Mouse (Mus musculus) spleen, postnatal 4 days (tissue): ENCODE data around the gene Rho.

ENCODE experiments used
- DNase-seq, 2 experiments: peaks; one replicate each; pipeline ENCODE4 v3.0.0; 2022; ENCODE audit warnings: low spot score in 2 of 2

Rho gene

DNA sequence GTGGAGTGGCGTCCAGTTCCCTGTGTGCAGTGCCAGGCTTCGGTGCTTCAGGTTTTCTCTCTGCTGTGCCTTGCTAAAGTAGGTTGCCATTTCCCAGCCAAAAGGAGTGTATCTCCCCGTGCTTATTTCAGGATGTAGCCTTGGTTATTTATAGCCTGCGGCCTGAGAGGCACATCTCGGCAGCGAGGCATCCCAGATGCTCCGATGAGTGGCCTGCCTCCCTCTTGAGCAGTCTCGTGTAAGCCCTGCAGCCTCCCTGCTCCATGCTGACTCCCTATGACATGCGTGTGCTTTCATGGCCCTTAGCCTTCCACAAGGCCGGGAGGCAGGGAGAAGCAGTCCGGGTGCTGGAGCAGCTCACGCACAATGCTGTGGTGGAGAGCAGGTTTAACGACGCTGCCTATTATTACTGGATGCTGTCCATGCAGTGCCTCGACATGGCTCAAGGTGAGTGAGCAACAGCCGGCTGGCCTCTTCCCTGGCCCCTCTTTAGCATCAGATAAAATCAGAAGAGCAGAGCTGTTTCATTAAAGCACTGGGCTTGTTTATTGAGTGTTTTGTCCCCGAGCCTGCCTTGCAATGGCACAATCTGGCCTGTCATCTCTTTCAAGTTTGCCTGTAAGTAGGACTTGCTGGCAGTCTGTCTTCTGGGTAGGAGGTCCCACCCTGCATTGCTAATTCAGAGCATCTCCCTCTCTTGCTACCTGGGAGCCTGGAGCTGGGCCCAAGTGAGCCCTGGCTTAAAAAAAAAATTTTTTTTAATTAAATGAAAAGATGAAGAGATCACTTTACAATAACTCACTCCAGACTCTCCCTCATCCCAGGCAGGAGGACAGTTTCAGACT is 15.7 kb upstream of the Rho start:
- DNase-seq, result no peak

GRCm38 (mm10) chr6:115916611-115917010 is 14.9 kb upstream of the Rho start:
- DNase-seq, result no peak

DNA sequence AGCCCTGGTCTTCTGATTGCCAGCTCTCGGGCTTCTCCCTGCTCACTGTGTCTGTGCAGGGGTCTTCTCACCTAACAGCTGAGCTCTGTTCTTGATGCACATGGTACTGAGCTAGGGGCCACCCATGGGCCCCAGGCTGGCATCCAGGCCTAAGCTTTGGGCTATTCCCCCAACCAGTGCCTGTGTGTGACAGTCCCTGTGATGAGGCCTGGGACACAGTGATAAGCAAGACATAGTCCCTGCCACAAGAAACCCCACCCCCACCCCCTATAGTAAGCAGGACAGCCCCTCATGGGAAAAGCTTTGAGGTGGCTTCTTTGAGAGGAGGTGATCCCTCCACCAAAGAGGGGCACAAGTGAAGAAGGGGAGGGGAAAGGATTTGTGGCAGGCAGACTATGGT is 12.9 kb upstream of the Rho start:
- DNase-seq, result no peak

DNA sequence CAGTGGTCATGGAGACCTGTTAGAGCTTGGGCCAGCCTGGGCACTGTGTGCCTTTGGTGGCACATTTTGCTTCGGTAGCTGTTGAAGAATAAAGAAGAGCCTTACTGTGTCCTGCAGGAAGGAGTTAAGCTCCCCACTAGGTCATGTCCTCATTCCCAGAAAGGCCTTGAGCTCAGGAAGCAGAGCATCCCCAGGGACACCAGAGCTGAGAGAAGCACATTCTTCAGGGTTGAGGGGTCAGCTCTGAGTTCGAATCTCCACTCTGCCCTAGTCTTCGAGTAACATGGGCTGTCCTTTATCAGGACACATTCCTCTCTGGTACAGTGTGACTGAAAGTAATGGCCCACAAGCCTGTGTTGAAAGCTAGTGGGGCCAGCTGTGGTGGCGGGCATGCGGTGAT is 11.7 kb upstream of the Rho start:
- no peak for DNase-seq

DNA sequence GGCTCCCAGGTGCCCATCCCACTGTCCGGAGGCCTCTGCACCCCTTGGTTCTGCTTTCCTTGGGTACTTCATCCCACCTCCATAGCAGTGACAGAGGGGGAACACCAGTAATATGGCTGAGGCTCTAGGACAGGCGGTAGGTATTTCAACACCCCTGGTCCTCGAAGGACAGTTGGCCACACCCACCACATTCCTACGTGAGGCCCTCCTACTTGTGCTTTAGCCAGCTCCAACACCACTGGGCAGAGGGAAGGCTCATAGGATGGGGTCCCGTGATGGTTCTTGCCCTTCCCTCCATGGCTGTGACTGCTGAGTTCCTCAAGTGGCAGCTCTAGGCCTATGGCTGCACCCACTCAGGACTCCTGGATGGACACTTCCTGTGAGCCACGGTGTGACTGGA is 6.7 kb upstream of the Rho start:
- no peak for DNase-seq

GRCm38 (mm10) chr6:115926416-115926815 is 5.1 kb upstream of the Rho start:
- no peak for DNase-seq

DNA sequence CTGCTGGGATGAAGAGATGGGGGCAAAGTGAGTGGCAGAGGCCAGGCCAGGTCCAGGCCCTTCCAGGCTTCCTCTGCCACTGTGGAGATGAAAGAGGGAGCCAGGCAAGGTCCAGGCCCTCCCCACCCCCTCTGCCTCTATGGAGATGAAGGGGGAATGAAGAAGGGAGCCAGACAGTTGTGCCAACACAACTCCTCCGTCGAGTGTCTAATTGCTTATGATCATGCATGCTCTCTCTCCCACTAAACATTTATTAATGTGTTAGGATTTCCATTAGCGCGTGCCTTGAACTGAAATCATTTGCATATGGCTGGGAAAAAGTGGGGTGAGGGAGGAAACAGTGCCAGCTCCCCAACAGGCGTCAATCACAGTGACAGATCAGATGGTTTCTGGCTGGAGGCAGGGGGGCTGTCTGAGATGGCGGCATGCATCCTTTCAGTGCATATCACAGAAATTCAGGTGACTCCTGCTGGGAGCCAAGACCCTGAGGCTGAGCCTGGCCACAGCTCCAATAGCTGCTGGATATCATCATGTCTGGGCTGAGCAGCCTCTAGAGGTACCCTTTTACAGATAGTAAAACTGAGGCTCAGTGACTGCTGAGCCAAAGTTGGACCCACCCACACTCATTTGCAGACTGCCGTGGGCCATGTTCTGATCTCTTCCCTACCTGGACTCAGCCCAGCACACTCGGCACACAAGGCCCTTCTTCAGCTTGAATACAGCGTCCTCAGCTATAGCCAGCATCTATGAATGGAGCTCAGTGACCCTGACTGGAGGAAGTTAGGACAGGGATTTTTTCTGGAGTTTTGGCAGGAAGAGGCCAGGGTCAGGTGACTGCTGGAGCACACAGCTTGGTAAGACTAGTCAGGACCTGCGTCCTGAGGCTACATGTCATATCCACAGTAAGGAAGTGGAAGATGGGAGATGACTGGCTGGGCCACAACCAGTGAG is 4.0 kb upstream of the Rho start:
- no peak for DNase-seq

DNA sequence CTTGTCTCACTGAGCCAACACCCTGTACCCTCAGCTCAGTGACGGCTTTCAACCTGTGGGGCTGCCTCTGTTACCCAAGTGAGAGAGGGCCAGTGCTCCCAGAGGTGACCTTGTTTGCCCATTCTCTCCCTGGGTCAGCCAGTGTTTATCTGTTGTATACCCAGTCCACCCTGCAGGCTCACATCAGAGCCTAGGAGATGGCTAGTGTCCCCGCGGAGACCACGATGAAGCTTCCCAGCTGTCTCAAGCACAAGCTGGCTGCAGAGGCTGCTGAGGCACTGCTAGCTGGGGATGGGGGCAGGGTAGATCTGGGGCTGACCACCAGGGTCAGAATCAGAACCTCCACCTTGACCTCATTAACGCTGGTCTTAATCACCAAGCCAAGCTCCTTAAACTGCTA is 1.5 kb upstream of the Rho start:
- DNase-seq, result no peak

- no peak for DNase-seq
Measured at GRCm38 (mm10) chr6:115932391-115932790, 843 bp downstream of the Rho start.

DNA sequence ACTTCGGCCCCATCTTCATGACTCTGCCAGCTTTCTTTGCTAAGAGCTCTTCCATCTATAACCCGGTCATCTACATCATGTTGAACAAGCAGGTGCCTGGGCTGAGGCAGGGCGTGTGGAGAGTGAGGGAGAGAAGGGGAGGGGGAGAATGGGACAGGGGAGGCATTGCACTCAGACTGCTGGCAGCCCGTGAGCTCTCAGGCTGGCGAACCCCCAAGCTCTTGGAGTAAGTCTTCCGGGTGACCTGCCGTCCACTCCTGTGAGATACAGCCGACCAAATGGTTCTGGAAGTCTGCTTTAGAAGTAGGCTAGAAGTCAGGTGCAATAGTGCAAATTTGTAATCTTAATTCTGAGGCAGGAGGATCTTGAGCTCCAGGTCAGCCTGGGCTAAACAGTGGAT is 4.0 kb downstream of the Rho start:
- no peak for DNase-seq

GRCm38 (mm10) chr6:115938011-115938410 is 6.5 kb downstream of the Rho start:
- no peak for DNase-seq

DNA sequence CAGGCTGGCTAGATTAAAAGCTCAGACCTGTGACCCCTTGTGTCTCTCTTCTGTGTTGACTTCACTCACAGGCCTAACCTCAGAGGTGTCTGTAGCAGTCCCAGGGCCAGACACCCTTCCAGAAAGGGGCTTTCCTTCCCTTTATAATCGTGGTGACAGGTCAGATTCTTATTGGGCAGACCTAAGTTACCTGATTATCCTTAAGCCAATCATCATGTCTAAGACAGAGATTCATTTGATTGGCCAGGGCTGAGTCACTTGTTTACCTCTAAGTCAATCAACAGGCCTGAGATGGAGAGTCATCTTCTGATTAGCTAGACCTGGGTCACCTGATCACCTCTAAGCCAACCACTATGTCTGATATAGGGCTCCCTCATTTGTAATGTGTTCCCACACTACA is 7.2 kb downstream of the Rho start:
- no peak for DNase-seq

- no peak for DNase-seq
Measured at GRCm38 (mm10) chr6:115940603-115941002, 9.1 kb downstream of the Rho start.

- no peak for DNase-seq
Measured at GRCm38 (mm10) chr6:115941128-115941527, 9.6 kb downstream of the Rho start.

DNA sequence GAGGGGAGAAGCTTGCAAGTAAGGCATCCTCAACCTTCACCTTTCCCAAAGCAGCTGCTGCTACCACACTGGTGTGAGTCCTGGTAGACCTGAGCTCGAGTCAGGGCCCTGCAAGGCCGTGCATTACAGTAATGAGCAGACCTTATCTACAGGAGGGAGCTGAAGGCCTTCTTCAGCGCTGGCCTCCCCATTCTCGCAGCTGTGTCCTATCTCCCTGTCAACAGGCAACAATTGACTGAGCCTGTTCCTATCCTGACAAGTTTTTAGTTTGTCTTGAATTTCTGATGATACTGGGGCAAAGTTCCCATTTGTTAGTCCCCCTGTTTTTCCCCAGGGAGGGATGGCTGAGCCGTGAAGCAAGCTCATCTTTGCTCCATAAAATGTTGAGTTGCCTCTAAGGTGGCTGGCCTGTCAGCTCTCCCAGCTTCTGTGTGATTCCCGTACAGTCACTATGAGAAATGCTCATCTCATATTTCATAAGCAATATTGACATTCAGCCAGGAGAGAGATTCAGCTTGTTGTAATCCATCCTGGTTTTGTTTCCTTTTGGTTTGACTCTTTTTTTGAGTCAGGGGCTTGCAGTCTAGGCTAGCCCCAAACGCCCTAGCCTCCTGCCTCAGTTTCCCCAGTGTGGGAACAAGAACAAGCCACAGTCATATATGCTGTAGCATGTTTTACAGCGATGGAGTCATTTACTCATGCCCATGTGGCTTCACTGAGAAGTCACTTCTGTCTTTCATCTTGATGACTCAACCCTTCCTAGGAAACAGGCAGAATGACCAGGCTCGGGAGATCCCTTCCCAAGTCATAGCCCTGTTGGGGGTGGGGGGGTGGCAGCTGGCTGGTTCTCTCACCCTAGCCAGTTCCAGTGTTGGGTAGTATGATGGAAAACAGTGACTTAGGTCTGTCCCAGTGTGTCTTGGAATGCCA is 12.2 kb downstream of the Rho start:
- no peak for DNase-seq

GRCm38 (mm10) chr6:115944638-115945037 is 13.1 kb downstream of the Rho start, which contains the start of gene H1foo:
TSS of gene H1foo (plus strand) at chr6:115944938.
- no peak for DNase-seq

DNA sequence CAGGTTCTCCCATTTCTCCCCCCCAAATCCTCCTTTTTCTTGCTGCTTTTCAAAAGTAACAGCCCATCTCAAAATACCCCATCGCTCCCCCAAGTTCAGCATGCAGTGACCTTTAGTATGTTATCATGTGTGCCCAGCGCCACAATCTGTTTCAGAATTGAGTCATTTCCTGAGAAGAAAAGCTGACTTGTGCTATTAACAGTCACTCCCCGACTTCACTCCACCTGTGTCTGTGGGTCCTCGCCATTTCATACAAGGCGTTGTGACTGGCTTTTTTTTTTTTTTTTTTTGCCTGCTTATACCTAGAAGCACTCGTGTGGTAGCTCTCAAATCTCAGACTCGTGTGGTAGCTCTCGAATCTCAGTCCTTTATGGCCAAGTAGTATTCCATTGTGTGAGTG is 14.1 kb downstream of the Rho start:
- DNase-seq, result no peak

GRCm38 (mm10) chr6:115946389-115946788 is 14.8 kb downstream of the Rho start:
- no peak for DNase-seq

DNA sequence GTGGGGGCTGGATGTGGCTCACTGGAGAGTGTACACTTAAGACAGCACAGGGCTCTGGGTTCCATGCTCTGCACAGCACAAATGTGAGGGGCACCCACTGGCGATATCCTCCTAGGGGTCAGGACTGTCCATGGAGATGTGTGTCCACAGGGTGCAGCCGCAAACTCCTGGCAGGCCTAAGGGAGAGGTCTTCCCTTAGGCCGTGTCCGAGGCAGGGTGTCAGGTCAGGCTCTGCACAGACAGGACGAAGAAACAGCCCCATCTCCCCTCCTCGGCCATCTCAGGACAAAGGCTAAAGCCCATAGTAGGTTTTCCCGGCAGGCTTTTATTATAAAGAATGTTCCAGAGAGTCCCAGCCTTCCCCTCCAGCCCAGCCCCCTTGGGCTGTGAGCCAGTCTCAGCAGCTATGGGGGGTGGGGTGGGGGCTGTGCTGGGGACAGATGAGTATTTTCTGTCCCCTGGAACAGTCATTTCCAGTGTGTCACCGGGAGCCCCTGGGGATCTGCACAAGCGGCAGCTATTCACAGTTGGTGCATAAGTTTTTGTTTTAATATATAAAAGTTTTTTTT is 23.0 kb downstream of the Rho start:
- no peak for DNase-seq

DNA sequence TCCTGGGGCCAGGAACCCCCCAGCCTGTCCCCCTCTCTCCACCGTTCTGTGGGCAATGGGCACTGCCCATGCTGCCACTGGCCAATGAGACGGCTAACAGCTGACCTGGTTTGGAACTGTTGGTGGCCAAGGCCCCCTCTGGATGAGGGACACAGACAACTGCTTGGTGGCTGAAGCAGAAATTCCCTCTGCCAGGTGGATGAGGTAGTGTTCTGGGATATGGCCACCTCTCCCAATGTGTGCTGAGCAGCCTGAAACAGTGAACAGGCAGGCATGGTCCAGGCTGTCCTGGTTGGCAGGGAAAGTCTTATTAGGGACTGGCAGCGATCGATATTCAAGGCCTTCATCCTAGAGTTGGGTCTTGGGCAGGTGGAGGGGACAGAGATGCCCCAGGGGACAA is 23.6 kb downstream of the Rho start:
- no peak for DNase-seq

DNA sequence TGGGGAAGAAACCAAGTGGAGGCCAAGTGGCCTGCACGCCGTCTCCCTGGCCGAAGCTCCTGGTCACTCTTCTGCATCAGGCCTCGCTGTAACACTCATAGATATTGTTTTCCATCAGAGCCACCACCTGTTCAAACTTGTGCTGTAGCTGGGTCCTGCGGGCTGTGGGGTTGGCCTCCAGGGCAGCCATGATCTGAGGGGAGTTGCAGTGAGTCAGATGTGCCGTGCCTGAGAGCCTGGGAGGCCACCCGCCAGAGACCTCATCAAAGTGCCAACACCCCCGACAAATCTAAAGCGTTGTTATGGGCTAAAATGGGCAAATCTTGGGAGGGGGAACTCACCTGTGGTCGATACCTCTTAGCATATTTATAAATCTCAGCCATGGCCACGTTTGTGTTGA is 24.1 kb downstream of the Rho start:
- DNase-seq, result no peak
